Mouse (Mus musculus) retina, adult 2 months (tissue): ENCODE measurements around the gene Fkbp8.

ENCODE experiments used
- DNase-seq: peaks from one replicate; pipeline ENCODE4 v3.0.0-alpha.2; 2012; ENCODE audit warnings: low read depth, low spot score

Fkbp8 gene

GRCm38 (mm10) chr8:70527512-70528181, at the start of gene Fkbp8, which contains the start of gene Kxd1:
TSS of gene Fkbp8 (plus strand) at chr8:70527724.
TSS of gene Kxd1 (minus strand) at chr8:70527956.
- peak; percentile 87 for DNase-seq

- no peak for DNase-seq
Measured at GRCm38 (mm10) chr8:70481908-70482307, 45.6 kb upstream of the Fkbp8 start.

DNA sequence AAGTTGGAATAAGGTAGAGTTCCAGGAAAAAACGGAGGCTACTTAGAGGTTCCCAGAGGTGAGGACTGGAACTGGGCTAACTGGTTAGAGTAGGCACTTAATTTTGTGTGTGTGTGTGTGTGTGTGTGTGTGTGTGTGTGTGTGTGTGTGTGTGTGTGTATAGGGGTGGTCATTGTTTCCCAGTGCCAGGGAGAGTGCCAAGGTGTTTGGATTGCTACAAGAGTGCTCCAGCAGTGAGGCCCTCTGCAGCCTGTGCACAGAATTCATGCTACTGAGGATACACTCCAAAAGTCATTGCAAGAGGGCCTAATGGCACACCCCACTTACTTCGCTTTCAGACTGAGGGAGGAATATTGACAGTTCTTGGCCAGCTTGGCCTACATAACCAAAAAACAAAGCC, 44.6 kb upstream of the Fkbp8 start:
- DNase-seq = no peak

DNA sequence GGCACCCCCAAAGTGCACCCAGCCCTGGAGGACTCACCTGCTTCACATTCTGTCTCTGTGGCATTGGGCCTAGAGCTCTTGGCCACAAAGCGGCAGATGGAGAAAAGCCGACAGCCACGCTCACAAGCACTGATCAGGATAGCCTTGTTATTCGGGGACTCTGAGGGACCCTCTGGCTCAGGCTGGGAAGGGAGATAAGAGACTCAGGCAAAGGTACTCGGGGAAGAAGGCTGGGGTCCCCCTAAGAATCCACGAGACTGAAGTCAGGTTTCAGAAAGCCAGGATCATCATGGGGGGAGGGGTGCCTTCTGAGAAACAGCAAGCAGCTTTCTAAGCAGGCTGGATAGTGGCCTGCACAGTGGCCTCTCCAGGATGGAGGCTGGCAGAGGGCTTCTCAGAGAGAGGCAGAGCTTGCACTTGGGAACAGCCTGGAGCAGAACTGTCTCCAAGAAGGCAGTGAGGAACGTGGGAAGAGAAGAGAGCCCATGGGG, 41.3 kb upstream of the Fkbp8 start:
- no peak for DNase-seq

DNA sequence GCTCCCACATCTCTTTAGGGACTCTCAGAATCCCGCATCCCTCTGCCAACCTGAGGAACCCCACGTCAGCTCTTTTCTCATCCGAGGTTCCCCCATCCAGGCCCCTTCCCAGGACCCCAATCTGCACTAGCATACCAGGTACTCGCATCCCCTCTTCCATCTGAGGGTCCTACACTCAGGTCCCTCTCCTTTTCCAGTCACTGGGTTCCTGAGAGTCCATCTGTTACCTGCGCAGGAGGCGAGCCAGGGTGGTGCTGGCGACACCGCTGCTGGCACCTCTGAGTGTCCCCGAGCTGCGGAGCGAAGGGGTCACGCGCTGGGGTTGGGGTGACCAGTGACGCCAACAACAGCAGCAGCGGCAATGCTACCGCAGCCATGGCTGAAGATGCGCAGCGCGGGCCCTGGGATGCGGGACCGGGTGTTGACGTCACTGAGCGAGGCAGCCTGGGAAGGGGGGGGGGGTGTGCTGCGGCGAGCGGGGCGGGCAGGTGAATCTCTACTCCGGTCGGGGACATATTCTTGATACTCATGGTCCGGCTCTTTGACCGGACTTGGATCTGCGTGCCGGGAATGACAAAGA, 40.5 kb upstream of the Fkbp8 start, which contains the start of gene Tmem59l:
Gene Tmem59l (minus strand): TSS at position 418 of the 580 bp plus-strand sequence.
- DNase-seq = no peak

DNA sequence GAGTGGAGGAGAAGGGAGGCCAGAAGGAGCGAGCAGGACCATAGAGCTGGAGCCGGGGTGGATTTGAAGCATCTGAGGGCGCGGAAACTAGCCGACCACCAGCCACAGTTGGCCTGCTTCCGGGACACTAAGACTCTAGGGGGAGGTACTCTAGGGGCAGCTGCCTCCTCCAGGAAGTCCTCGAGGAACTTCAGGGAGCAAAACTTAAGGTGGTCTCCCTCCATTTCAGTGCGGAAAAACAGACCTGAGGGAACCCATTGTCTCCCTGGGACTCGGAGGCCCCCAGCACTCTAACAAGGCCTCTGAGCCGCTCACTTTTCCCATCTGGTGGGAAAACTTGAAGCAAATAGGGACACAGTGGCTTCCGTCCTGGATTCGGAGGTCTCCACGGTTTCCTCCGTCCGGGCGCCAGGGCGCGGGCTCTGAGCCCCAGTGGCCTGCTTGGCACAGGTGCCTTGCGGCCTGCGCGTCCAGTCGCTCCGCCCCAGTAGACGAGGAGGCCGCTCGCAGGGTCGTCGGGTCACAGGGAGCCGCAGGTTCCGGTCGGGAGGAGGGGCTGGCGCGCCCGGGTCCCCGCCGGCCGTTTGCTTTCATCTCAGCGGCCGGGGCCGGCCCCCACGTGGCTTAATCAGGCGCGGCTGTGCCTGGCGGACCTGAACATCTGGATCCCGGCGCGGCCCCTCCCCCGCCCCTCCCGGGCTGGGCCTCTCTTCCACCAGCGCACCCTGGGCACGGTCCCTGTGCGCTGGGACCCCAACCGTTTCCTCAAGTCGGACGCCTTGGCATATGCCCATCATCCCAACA, 39.3 kb upstream of the Fkbp8 start:
- no peak for DNase-seq

GRCm38 (mm10) chr8:70488931-70489470, 38.5 kb upstream of the Fkbp8 start:
- no peak for DNase-seq

DNA sequence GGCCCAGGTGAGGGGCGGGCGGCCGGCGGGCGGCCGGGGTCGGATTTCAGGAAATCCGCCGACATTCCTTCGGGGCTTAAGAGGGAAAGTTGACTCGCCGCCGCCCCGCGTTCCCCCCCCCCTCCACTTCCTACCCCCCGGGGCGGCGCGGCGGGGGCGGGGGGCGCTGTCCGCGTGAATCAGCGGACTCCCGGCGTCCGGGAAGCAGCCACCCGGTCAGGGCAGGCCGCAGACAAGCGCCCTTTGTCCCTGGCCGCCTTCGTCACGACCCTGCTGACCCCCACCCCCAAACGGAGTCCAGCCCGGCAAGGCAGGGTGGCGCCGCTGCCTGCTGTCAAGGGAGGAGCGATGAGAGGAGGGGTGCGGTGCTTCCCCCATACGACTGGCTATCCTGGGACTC, 37.9 kb upstream of the Fkbp8 start:
- no peak for DNase-seq

DNA sequence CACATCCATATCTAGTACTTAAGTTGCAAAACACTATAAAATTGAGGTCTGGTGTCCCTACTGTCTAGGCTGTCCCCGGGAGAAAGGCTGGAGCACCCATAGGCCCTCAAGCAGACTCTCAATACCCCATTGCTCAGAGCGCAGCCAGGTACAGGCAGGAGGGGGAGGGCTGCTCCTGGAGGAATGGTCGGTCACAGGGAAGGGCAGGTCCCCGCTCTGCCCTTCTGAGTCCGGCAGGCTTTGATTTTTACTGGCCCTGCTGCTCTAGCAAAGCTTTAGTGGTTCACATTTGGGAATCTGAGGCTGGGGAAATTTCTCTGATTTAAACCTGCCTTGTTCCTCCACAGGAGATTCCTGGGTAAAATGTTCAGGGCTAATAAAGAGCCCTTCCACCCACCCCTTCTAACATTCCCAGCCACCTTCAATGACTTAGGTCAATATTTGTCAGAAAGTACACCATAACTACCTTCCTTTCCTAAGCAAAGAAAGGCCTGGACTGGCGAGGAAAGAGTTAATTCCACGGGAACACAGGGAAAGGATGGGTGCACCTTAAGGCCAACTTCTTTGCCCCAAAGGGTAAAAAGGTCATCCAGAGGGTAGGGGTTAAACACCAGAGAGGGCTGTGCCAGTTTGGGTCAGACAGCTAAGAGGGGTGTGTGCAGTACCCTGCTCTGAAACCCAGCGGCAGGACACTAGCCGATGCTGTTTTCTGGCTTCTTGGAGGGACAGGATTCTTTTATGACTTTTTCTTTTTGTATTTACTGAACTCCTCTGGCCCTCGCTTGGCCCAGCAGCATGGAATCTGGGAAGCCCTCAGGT, 37.3 kb upstream of the Fkbp8 start:
- no peak for DNase-seq

GRCm38 (mm10) chr8:70490880-70491495, 36.5 kb upstream of the Fkbp8 start:
- no peak for DNase-seq

DNA sequence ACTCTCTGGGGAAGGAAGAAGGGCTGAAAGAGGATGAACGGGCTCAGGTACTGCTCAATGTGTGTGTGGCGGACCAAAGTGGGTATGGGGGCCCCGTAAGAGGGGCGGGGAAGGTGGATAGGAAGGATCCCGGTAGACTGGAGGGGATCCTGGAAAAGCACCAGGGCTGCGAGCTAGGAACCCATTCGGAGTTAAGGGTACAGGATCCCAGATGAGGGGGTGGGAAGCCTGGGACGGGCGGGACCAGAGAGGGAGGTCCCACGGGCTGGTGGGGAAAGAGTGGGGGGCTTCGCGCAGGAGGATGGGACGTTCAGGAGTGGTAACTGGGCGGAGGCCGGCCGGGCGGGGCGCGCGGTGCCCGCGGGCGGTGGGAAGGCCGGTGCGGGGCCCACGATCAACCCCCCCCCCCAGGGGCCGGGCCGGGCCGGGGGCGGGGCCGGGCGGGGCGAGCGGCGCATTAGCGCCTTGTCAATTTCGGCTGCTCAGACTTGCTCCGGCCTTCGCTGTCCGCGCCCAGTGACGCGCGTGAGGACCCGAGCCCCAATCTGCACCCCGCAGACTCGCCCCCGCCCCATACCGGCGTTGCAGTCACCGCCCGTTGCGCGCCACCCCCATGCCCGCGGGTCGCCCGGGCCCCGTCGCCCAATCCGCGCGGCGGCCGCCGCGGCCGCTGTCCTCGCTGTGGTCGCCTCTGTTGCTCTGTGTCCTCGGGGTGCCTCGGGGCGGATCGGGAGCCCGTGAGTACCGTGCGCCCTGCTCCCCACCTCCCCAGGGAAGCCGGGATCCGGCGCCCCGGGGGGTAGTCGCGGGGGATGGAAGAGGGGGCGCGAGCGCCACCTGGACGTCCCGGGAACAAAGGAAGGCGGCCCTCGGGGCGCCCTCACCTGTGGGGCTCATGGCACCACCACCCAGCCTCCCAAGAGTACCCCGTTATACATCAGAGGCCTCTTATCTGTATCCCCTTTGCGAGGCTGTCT, 34.6 kb upstream of the Fkbp8 start, which contains the start of gene Crlf1:
Gene Crlf1 (plus strand): TSS at position 495 of the 977 bp plus-strand sequence.
- DNase-seq = no peak

GRCm38 (mm10) chr8:70493692-70494415, 33.7 kb upstream of the Fkbp8 start:
- no peak for DNase-seq

GRCm38 (mm10) chr8:70494416-70494945, 33.0 kb upstream of the Fkbp8 start:
- no peak for DNase-seq

DNA sequence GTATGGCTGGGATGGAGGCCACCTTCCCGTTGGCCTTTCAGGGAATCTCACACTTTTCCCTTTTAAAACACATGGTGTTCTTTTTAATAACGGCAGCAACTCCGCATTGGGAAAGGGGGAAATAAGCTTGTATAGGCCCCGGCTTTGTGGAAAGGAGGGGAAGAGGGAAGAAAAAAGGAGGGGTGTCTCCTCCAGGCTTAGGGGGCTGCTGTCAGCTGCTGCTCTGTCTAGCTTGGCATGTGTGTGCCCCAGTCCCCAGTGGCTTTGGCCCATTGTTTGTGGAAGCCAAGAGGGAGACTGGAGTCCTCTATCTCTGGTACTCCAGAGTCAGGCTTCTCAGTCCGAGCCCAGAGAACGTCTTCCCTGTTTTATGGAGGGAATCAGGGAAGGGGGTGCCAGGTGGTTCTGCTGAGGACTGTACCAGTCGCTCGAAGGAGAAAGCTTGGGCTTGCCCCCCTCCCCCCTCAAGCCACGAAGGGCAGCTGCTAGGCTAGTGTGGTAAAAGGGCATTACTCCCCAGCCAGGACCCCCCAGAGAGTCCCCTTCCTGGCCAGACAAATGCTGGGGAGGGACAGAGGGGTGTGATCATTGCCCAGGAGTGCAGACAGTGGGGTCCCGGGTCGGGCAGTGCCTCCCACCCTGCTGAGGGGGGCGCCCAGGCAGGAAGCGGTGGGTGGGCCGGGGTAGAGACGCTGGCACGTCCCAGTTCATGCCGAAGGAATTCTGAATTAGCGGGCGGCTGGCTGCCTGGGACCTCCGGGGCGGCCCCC, 32.3 kb upstream of the Fkbp8 start:
- DNase-seq = no peak

- DNase-seq = no peak
Measured at GRCm38 (mm10) chr8:70495771-70496062, 31.8 kb upstream of the Fkbp8 start.

DNA sequence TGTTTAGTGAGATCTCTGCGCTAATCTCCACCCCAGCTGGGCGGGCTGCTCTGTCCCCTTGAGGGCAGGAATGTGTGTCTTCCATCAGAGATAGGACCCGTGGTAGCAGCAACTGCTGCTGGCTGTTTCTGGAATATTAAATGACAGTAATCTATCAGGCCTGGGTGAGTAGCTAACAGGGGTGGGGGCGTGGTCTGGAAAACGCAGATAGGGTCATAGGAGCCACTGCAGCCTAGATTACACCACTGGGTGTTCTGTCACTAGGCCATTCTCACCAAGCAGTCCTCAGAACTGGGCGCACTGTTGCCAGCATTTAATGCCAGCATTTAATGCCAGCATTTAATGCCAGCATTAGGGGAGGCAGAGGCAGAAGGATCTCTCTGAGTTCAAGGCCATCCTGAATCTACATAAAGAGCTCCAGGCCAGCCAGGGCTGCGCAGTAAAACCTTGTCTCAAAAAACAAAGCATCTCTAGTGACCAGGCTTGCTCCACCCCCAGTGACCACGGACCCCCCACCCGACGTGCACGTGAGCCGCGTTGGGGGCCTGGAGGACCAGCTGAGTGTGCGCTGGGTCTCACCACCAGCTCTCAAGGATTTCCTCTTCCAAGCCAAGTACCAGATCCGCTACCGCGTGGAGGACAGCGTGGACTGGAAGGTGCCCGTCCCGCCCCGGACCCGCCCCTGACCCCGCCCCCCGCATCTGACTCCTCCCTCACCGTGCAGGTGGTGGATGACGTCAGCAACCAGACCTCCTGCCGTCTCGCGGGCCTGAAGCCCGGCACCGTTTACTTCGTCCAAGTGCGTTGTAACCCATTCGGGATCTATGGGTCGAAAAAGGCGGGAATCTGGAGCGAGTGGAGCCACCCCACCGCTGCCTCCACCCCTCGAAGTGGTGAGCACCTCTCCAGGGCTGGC, 26.9 kb upstream of the Fkbp8 start:
- DNase-seq = no peak
